Mouse (Mus musculus) spleen, adult 12 weeks (tissue): Measurements from ENCODE around the gene Rnf19b.

Experiments
- DNase-seq: peaks from one replicate; pipeline ENCODE4 v3.0.0; 2022; ENCODE audit warnings: low spot score

Gene Rnf19b

DNA sequence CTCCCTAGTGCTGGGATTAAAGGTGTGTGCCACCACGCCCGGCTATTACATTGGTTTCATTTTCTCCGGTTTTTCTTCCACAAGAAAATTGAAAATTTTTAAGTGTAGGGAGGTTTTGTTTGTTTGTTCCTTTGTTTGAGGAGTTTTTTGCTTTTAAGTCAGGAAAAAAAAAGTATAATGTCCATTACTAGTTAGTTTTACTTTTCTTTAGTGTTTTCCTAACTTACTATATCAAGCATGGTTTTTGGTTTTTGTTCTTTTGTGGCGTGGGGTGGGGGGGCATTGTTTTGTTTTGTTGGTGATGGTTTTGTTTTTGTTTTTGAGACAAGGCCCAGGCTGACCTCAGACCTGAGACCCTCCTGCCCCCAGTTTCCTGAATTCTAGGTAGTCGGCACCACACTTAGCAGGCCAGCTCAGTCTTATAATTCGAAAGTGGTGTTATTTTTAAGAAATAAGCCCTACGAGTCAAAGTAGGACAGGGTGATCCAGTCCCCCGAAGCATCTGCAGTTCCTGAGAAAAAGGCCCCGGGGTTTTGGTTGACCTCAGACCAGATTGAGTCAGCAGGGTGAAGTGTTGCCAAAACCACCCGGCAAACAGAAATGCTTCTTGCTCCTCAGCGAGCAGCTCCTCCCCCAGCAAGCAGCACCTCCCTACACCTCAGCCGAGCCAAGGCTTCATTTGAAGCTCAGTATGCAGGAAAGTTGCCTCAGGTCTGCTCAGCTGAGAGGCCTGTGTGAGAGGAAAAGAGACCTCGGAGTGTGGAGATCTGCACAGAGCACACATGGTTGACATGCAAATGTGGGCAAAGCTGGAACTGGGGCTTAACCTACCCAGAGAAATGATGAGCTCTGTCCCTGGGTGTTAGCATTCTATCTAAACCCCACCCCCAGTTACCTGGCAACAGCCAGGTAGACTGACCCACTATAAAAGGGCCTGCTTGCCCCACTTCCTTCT lies 23.1 kb upstream of the Rnf19b start:
- peak; percentile 38 for DNase-seq

- DNase-seq: no peak
Measured at GRCm38 (mm10) chr4:129035851-129036445, 22.1 kb upstream of the Rnf19b start.

GRCm38 (mm10) chr4:129047721-129048421 lies 10.2 kb upstream of the Rnf19b start:
- DNase-seq: no peak

GRCm38 (mm10) chr4:129048501-129049305 lies 9.4 kb upstream of the Rnf19b start:
- no peak for DNase-seq

DNA sequence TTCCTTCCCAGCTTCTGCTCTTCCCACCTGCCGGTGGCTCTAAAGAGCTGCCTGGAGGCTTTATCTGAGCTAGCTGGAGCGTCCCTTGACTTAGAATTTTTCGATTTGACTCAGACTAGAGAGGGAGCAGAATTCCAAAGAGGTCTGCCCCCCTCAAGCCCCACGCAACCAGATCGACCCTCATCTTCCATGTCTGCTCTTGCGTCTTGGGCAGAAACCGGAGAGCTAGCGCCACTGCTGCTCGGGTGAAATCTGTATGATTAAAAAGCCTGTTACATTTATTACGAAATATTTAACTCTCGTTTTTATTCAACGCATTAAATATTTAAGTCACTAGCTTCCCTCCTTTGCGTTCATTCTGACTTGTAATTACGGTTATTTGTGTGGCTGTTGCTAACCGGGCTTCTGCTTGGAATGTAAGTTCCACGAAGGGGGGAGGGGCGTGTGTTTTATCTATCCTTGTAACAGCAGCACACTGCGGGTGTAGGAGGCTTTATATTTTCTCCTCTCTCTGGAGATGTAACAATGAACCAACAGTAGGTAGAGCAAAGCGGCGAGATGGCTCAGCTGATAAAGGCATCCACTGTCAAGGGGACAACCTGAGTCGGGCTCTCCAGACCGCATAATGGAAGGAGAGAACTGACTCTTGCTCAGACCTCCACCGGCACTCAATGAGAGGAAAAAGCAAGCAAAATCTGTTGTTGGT lies 8.6 kb upstream of the Rnf19b start:
- DNase-seq: no peak

- no peak for DNase-seq
Measured at GRCm38 (mm10) chr4:129050365-129050764, 7.7 kb upstream of the Rnf19b start.

- no peak for DNase-seq
Measured at GRCm38 (mm10) chr4:129050901-129051417, 7.1 kb upstream of the Rnf19b start.

DNA sequence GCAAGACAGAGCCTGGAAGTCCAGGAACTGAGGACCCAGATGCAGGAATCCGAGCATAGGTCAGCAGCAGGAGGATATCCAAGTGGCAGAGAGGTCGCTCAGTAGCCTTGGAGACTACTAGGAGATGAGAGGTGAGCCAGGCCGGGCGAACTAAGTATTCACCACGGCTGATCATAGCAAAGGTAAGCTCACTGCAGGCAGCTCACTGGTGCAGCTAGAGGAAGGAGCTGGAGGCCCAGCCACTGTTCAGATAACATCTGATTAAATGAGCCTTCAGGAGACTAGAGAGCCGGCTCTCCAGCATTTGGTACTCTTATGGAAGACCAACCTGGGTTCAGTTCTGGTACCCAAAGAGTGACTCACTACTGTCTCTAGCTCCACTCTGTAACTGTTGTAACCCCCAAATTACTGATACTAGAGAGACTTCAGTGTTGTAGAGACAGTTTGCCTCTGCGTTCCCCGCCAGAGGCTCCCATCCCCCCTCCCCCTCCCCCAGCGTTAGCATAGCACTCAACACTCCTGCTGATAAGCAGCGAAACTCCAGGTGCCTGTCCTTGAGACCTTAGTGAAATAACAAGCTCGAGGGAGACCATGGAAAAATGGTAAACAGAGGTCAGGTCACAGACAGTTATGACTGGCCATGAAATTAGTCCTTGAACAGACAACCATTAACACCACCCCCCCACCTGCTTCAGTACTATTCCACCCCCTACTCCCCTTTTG lies 6.4 kb upstream of the Rnf19b start:
- DNase-seq: no peak

DNA sequence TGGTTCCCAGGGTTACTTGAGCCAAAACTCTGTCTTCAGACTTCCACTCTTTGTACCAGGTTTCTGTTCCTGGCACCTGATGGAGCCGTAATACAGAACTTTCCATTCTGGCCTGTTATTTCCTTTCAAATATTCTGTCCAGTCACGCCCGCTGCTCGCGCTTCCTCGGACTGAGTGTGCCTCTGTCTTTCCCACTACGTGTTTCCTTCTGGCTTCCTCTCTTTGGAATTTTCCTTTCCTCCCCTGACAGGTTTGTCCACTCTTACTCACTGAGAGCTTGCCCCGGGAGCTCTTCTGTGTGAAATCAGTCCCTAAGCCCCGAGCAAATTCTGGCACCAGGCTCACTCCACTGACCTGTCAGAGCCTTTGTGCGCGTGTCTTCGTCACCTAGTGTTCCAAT lies 3.3 kb upstream of the Rnf19b start:
- no peak for DNase-seq

- no peak for DNase-seq
Measured at GRCm38 (mm10) chr4:129055562-129055961, 2.5 kb upstream of the Rnf19b start.

- peak; percentile 95 for DNase-seq
Measured at GRCm38 (mm10) chr4:129057533-129058206, 401 bp upstream of the Rnf19b start.

- peak; percentile 37 for DNase-seq
Measured at GRCm38 (mm10) chr4:129059125-129059551, 1.1 kb downstream of the Rnf19b start.

GRCm38 (mm10) chr4:129059922-129060321 lies 1.9 kb downstream of the Rnf19b start:
- no peak for DNase-seq

- DNase-seq: no peak
Measured at GRCm38 (mm10) chr4:129061486-129061885, 3.4 kb downstream of the Rnf19b start.

- DNase-seq: no peak
Measured at GRCm38 (mm10) chr4:129062281-129063075, 4.4 kb downstream of the Rnf19b start.

- no peak for DNase-seq
Measured at GRCm38 (mm10) chr4:129065688-129066236, 7.7 kb downstream of the Rnf19b start.

DNA sequence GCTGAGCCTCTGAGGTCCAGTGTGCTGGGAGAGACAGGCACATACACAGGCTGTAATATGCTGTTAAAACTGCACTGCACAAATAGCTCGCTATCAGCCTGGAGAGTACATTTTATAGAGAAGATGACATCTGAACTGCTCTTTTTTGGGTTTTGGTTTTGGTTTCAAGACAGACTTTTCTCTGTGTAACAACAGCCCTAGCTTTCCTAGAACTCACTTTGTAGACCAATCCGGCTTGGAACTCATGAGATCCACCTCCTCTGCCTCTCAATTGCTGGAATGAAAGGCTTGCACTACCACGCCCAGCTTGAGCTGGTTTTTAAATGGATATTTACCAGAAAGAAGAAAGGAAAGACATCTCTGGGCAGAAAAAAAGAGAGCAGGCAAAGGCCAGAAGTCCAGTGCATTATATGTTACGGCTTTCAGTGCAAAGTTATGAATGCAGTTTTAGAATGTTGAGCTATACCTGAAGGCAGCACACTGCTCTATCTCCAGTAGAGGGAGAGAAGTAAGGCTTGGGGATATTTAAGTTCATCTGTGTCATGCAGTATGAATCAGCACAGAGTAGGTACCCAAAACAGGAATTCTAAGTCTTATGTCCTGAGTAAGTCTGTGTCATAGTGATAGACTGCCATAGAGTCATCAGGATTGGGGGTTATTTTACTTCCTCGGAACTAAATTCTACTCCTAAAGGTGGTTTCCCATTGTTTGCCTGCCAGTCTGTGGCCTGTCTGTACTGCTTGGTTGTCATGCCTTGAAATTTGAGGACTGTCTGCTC lies 9.8 kb downstream of the Rnf19b start:
- no peak for DNase-seq

GRCm38 (mm10) chr4:129068848-129069247 lies 10.8 kb downstream of the Rnf19b start:
- no peak for DNase-seq
